Mouse (Mus musculus) urinary bladder, postnatal 36 days (tissue): Measurements from ENCODE around the gene Brd3.
"Not testable (repeated sequence)": the region's sequence is repeated elsewhere in the genome, so short reads cannot be mapped to it uniquely, and the experiment has no call there.

ENCODE experiments used
- DNase-seq, 2 experiments: peaks; one replicate each; pipeline ENCODE4 v3.0.0; 2022; ENCODE audit warnings: low spot score in 2 of 2, mixed read lengths in 1 of 2

The Brd3 gene

DNA sequence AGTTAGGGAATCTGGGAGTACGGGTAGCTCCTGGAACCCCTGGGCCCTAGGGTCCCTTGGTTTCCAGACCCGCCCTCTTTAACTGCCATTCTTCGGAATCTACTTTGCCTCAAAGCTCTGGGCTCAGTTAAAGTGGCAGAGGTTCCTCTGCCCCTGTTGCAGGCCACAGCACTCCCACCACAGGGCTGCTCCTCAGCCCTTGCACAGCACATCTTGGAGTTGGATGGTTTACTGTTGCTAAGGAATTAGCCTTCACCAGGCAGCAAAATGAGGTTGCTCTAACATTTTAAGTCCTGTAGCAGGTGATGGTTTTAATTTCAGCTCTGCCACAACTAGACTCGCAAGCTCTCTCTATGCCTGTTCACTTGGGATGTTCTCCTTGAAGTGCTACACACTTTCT, at the start of gene Brd3:
Brd3 (minus strand) TSS at position 101 of the 400 bp plus-strand sequence.
- no peak for DNase-seq

DNA sequence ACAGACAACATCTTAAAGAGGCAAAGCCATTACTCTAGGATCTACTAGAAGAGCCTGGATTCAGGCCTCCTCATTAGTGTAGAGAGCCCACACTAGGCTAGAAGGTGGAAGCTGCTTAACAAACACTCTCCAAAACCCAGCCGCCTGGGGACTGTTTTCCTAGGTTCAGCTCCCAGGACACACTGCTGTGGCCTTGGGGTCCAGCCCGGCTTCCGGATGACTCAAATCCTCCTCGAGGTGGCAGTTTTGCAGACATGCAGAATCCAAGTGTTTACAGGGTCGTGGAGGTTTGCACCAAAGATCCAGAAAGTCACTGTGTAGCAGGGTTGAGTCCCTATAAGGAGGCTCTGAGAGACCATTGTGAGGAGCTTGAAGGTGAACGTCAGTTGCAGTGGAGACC, 49.5 kb upstream of the Brd3 start:
- DNase-seq: no peak

DNA sequence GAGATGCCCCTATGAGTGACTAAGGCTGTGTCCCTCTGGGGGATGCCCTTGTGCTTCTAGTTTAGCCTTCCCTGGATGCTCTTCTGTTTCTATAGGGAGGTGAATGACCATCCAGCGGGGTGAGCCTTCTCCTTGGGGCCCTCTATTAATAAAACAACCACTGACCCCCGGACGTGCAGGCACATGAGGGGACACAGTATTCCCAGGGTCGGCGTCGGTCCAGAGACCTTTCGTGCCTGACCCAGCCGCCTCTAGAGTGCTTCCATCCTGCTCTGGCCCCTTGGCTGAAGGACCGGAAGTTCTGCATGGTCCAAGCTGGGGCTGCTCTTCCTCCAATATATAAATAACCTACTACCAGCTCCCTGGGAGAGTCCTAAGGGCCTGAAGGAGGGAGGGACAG, 46.8 kb upstream of the Brd3 start:
- DNase-seq: no peak

DNA sequence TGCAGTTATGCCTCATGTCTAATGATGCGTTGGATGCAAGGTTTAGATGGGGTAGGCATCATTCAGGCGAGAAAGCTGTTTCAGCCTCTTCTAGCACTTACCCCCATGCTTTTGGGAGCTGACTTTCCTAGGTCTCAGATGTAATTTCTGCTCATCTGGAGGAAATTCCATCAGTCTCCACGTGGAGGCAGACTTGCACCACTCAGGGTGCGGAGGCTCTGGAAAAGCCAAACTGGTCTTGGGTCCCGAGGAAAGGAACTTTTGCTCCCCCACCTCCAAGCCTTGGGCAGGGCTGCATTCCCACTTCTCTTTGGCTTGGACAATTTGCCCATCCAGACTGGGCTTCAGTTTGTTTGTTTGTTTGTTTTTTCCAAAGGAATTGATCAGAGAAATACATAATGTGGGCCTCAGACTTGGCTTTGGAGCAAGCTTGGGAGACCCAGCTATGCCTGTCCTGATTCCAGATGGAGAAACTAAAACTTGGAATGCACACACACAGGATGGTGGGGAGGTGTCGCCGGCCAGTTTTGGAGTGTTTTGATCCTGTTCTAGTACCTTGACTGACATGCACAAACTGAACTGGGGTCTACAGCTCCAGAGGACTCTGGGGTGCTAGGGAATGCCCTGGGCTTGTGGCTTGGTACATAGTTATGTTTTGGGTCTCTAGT, 45.3 kb upstream of the Brd3 start:
- peak; percentile 68 to 78 for DNase-seq

DNA sequence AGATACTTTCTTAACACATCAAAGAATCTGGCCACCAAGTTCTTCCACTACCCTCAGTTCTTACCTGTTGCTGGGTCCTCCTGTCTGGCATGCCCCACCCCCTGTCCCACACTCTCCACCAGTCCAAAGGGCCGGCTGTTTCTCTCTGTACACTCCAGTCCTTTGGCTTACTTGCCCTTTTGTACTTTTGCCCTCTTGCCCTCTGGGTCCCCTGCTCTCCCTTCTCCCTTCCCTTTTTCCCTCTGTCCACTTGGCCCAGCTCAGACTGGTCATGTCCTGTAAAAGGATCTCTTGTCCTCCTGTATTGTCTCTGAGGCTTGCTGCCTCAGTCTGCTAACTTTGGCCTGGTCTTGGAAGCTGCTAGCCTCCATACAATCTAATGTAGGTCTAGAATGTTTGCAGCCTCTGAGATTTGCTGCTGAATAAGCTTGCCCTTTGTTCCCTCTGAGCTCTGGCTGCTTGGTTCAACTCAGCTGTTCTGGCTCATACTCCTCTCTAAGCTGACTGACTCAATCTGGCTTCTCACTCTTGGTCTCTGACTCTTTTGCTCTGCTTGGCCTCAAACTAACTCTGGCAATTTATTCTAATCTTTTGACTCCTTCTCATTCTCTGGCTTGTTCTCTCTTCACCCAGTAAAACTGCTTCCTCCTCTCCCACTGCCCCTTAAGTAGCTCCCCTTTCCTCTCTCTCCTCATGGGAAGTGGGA, 41.4 kb upstream of the Brd3 start:
- no peak for DNase-seq

DNA sequence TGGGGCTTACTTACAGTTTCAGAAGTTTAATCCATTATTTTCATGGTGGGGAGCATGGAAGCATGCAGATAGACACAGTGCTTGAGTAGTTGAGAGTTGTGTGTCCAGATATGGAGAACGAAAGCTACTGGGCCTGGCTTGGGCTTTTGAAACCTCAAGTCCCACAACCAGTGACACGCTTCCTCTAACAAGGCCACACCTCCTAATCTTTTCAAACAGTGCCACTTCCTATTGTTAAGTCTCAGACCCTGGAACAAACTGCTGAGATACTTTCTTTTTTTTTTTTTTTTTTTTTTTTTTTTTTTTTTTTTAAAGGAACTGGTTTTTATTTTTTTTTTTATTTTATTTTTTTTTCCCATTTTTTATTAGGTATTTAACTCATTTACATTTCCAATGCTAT, 40.5 kb upstream of the Brd3 start:
- DNase-seq: no peak

DNA sequence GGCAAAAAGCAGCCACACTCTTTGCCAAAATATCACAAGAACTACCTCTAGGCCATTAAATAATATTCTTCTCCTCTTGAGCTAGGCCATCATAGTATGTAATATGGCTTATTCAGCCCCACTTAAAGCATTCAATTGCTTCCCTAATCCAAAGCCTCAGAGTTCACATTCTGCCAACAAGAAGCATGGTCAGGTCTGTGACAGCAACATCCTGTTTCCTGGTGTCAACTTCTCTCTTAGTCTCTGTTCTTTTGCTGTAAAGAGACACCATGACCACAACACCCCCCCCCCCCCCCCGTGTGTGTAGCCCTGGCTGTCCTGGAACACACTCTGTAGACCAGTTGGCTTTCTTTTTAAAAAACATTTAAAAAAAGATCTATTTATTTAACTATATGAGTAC, 39.9 kb upstream of the Brd3 start:
- no peak for DNase-seq

DNA sequence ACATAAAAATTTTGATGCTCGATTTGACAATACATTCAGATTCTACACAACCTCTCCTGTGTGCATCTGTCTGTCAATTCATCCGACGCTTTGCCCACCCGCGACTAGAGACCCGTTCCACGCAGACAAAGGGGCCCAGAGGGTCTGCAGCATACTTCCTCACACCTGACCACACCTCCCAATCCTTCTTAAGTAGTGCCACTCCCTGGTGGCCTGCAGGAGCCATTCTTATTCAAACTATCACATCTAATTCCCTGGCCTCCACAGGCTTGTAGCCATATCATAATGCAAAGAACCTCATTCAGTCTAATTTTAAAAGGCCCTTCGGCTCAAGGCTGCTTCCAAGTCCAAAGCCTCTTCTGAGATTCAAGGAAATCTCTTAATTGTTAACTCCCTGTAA, 38.6 kb upstream of the Brd3 start:
- DNase-seq: not testable (repeated sequence)

DNA sequence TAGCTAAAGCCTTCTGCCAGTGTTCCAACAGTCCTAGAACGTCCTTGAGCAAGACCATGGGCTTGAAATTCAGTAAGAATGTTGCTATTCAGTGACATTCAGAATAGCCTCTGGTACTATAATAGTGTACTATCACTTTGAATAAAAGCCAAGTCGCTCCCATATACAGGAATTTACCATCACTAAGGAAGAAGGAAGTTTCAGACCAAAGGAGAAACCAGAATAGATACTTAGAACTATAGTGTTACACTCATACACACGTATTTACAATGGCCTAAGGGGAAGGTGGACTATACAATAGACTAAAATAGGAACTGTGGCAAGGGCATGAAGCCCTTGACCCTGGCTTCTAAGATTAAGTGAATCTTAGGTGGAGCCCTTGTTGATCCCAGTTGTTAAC, 38.1 kb upstream of the Brd3 start:
- not testable (repeated sequence) for DNase-seq

DNA sequence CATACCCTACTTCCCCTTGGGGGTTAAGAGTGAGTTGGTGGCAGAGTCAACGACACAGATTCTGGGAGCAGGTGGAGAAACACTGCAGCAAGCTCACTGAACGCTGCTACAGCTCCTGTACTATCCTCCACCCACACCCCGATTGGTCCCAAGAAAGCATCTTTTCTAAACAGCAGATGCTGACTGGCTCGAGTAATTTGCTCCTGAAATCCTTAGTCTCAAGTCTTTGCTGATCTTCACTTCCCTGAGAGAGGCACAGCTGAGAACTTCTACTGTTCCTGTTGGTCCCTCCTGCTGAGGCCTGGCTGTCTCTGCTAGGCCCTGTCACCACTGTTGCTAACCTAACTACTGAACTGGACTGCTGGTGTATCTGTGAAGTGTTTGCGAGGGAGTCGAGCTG, 37.2 kb upstream of the Brd3 start:
- no peak for DNase-seq

DNA sequence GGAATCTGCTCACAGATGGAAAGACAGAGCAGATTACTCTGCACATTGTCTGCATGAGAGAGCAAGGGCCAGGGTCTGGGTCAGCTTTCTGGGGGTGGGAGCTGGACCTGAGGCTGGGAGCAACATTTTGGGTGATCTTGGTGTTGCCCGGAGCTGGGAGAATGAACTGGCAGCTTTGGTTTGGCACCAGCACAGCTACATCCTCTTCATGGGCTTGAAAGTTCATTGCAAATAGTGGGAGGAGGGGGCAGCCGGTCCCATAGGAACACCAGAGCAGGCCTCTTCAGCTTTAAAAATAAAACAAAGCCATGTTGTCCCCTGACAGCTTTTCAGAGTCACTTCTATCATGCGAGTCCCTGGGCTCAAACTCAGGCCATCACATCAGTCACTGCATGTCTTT, 33.8 kb upstream of the Brd3 start:
- DNase-seq: no peak

DNA sequence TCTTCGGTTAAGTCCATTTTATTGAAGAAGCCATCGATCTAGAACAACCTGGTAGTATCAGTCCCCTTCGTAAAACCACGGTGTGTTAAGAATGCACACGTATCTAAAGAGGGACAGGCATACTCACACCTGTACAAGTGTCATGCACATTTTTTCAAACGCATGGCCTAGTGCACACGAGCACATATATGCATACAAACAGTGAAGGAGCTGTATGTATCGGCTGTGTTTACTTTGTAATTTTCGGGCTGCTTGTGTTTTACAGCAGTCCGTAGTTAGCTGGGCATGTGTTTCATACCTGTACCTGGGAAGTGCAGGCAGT, 33.0 kb upstream of the Brd3 start:
- DNase-seq: no peak

DNA sequence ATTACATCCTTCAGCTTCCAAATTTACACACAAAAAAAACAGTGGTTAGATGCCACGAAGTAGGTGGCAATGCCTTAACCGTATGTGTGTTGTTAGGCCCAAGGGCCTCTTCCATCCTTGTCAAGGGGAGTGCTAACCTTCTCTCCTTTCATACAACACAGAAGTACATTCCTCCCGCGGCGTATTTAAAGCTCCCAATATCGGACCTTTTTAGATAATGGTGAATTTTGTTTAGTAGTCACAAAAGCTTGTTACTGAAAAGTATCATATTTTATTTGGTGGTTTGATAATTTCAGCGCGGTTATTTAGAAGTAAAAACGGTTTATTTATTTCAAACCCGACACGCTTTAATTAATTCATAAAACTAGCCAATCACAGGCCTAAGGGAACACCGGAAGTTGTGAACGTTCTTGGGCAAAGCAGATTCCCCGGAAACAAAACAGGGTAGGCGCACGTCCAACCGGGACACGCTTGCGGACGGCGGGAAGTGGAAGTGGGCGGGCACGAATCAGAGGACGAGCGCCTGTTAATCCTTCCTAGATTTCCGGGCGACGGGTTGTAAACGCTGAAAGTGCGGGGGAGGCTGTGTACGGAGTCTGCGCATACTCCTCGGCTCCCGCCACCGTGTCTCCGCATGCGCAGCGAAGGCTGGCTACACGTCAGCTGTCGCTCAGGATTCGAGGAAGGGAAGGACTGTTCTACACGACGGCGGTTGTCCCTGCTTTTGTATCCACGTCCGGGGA, 32.5 kb upstream of the Brd3 start:
- DNase-seq: peak; percentile 95 to 98

DNA sequence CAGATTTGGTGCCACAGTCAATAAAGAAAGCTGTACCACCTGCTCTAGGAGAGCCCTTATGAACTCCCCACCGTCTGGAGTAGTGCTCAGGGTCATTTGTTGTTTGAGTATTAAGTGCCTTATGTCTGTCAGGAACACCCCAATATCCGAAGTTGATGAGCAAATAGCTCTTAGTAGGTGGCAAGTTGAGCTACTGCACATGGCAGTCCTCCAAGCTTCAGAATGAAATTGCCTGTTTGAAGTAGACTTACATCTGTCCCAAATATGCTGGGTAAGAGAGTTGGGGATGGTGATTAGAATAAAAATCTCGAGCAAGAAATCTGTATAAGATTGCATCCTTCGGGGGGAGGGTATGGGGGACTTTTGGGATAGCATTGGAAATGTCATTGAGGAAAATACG, 31.9 kb upstream of the Brd3 start:
- DNase-seq: no peak

DNA sequence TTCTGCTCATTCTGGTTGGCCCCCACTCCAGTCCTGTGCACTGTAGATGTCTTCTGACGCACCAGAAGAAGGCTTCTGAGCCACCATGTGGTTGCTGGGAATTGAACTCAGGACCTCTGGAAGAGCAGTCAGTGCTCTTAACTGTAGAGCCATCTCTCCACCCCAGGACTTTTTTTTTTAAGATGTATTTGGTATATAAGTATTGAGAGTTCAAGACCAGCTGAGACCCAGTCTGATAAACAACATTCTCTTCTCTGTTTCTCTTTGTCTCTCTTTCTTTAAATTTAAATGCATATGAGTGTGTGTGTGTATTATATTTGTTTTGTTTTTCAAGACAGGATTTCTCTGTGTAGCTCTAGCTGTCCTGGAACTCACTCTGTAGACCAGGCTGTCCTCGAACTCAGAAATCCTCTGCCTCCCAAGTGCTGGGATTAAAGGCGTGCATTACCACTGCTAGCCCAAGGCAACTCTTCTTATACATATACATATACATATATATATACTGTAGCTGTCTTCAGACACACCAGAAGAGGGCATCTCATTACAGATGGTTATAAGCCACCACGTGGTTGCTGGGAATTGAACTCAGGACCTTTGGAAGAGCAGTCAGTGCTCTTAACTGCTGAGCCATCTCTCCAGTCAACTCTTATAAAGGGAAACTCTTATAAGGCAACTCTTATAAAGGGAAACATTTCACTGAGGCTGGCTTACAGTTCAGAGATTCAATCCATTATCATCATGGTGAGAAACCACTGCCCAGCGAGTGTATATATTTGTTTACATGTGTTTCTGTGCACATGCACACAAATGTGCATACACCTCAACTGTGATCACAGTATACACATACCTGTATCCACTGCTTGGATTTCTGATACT, 31.2 kb upstream of the Brd3 start:
- not testable (repeated sequence) for DNase-seq

DNA sequence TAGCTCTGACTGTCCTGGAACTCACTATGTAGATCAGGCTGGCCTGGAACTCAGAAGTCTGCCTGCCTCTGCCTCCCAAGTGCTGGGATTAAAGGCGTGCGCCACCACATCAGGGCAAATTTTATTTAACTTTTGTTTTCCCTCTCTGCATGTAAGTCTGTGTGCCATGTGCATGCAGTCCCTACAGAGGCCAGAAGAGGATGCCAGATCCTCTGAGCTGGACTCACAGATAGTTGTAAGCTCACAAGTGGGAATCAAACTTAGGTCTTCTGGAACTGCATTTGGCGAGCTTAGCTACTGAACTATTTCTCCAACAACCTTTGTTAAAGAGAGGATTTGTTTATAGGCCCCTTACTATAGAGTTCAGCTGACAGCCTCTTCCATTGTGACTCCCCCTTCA, 10.8 kb upstream of the Brd3 start:
- no peak for DNase-seq

DNA sequence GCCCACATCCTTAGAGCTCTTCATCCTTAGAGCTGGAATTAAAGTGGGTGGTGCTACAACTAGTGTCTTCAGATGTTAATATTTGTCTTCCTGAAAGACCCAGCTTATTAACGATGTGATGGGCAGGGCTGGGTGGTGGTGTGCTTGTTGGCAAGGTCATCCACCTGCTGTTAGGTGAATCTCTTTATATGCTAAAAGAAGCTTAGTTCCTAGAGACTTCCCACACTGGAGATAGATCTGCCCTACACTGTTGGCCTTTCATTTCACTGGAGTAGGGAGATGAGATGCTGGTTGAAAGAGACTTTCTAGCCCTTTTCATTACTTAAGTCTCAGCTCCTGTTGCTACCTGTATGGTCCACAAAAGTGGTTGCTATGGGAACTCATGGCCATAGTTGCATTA, 8.8 kb upstream of the Brd3 start:
- DNase-seq: no peak

DNA sequence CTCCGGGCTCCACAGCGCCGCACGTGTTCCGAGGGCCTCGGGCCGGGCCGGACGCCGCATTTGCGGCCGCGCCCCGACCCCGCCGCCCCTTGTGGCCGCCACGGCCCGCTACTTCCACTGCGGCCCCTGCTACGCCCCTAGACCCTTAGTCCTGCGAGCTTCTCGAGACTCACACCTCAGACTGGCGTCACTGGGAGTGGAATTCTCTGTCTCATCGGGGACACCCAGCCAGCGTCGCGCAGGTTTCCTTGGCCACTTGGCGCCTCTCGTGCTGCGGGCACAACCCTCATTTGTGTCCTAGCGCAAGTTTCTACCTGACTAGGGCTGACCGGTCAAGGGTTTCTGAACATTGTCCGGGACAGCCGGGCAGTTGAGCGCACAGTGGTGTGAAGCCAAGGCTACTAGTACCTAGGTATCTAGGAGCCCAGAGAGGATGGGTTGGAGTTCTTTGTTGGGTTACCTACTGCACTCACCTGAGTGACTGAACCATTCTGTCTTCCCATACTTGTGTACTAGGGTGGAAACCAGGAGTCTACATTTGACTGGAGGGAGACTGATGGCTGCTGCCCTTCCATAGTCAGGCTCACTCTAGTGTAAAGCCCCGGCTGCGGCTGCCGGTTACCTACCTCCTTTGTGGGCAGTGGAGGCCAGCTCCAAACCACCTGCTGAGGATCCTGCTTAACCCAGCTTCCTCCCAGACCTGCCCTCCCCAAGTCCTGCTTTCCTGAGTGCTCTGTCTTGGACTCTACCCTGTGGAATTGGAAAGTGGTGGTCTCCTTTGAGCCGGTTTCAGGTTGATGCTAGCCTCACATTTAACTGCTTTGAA, 8.1 kb upstream of the Brd3 start:
- peak in 1 of 2 experiments; percentile 13 for DNase-seq

DNA sequence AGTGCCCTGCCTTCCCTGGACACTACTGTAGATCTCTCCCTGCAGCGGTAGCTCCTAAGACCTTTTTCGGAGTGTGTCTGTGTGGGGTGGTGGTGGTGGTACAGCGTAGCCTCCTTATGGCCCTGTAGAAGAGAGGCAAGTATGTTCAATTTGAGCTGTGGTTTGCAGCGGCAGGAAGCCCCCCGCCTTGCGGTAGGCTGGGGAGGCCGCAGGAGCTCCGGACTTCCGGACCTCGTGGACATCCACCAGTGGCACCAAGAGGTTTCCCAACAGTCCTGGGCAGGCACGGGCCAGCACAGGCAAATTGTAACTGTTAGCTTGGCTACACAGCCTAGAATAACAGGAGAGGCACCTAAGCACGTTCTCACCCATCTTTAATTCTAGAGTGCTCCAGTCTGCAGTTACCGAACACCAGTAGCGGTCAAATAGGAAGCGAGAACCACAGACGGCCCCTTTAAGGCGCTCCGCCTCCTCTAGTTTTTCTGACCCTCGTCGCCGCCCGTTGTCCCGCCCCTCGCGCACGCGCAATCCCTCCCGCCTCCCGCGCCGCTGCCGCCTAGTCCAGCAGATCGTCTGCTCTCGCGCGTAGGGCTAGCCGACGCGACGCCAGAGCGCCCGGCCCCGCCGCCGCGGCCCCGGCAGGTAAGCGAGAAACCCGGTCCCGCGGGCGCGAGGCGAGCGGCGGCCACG, 7.3 kb upstream of the Brd3 start, which contains the start of gene Wdr5:
Wdr5 (plus strand) TSS at position 519 of the 690 bp plus-strand sequence.
- peak; percentile 95 to 96 for DNase-seq

DNA sequence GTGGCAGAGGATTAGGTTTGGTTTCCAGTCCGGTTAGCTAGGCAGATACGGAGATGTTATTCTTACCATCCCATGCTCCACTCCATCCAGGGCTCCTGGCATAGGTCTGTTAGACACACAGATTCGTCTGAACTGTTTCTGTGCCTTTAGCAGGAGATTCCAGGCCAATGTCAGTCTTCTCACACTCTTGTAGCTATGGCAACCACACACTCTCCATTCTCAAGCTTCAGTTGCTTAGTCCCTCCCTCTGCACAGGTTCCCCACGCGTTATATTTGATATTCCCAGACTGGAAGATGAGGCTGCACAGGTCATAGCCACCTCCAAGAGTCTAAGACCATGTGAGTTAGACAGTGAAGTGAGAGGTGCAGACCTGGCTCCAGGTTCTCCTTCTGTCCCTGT, 6.4 kb upstream of the Brd3 start:
- DNase-seq: no peak

DNA sequence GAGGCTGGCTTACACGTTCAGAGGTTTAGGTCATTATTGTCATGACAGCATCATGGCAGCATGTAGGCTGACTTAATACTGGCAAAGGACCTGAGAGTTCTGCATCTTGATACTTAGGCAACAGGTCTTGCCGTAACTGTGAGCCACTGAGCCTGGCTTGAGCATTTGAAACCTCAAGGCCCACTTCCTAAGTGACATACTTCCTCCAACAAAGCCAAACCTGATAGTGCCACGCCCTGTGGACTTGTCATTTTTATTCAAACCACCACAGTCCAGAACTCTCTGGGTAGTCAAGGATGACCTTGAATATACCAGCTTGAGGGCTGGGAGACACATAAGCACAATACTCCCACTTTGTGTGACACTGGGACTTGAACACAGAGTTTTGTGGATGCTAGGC, 5.4 kb upstream of the Brd3 start:
- no peak for DNase-seq
